Comparison of ENCODE assay signal across 10 mouse cellular contexts in the genomic region with DNA sequence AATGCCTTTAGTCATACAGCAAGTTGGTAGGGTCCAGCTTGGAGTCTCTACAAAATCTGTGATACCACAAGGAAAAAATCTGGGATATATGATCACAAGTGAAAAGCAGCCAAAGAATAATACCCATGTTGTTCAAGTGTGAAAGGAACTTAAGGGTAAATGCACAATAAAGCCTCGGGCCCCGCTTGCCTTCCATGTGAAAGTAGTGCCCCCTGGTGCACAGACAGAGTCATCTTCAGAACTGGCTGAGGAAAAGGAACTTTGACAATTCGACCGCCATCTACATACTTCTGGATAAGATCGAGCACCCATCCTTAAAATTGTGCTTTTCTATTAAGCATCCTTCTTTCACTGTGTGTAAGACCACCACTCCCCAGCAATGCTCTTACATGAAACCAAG. TPM values are rescaled to one million over a fixed set of nuclear protein-coding genes. Genes with fewer than 3 reads are reported as not detected.
DNase-seq lines count a peak whose midpoint lies in the region; ATAC-seq and TF ChIP-seq lines count a peak whose summit lies in the region.
"Had no signal": no experiment of that assay in that cellular context is flagged by ENCODE, and none has a peak within 500 bp of the region (broad histone marks: within the 10 kb centered on the region; RNA-seq: fewer than 3 reads in every experiment).

No protein-coding gene starts in this region.

- no peaks in the 10 kb centered on the region for H3K27me3 ChIP-seq in spleen, adult 2 months (ENCODE audit: control insufficient read depth, insufficient read depth, low read length)
- H3K27me3 ChIP-seq: heart, embryonic 13.5 days; neural tube, embryonic 12.5 days had no signal

- peak; percentile 58; the same call in 1 of the 2 replicates for TF ChIP-seq CTCF in spleen, adult 2 months (IDR thresholded peaks at IDR 0.05; ENCODE audit: extremely low read depth, insufficient read depth, insufficient read length, insufficient replicate concordance)

- DNase-seq in gastrocnemius, adult 18-20 months (ENCODE audit: low spot score), result peak; percentile 17
- no peak for DNase-seq in gastrocnemius, adult 8-10 months (ENCODE audit: low spot score in 2 of 2)
- peak in 1 of 2 experiments; percentile 43 for DNase-seq in spleen, adult 2 months (ENCODE audit: low read depth in 1 of 2, low spot score in 2 of 2)
- no peak for DNase-seq in spleen, postnatal 14 days (ENCODE audit: low spot score in 2 of 2)
- peak; percentile 19 for DNase-seq in cerebellum, adult 9-10 months
- DNase-seq in induced T-regulatory cell, adult 2 months (ENCODE audit: low read depth), result peak; percentile 63
- peak; percentile 67 for DNase-seq in lung, postnatal 14 days

- no peak overlapping the region for H3K27ac ChIP-seq in spleen, adult 2 months (ENCODE audit: insufficient read depth, low read length)
- H3K27ac ChIP-seq: neural tube, embryonic 12.5 days had no signal

- no peaks in the 10 kb centered on the region for H3K36me3 ChIP-seq in spleen, adult 2 months (ENCODE audit: control insufficient read depth, insufficient read depth, low read length)
- H3K36me3 ChIP-seq: heart, embryonic 13.5 days; neural tube, embryonic 12.5 days had no signal

- 29% methylated on average over 5 of the region's 5 CpGs for WGBS in spleen, adult 2 months

- no peaks in the 10 kb centered on the region for H3K4me1 ChIP-seq in spleen, adult 2 months (ENCODE audit: control insufficient read depth, insufficient read depth, insufficient read length)
- H3K4me1 ChIP-seq: neural tube, embryonic 12.5 days had no signal

- H3K4me3 ChIP-seq in spleen, adult 2 months (ENCODE audit: extremely low read depth, insufficient read depth, insufficient read length), result no peak overlapping the region
- H3K4me3 ChIP-seq: heart, embryonic 13.5 days; neural tube, embryonic 12.5 days had no signal

- no peak for TF ChIP-seq POLR2A in spleen, adult 2 months (IDR thresholded peaks at IDR 0.05; ENCODE audit: low read depth, low read length)

- ATAC-seq in inflammation-experienced regulatory T-cells, adult 6 months, result no peak

RNA-seq across cellular contexts. Expression of a gene that starts 11.6 kb away (rescaled TPM):
- under 1 TPM; 0.17 to 0.18 TPM for total RNA-seq in gastrocnemius, adult 18-20 months (2021)
- not detected for total RNA-seq in gastrocnemius, adult 8-10 months (2022)
- 5.1 and 6.0 TPM in 2 replicates for polyA plus RNA-seq in spleen, adult 2 months (2012; rRNA removed)
- polyA plus RNA-seq in inflammation-experienced regulatory T-cells, adult 6 months (2017; shearing (Covaris generic)), result 100 to 1,000 TPM; 154 to 191 (median 177) TPM

Comparison
In these comparisons a context has a peak if more than half of its experiments do, and no peak if none do; other contexts are left out.
1. DNase-seq: peak in gastrocnemius, adult 18-20 months (single experiment), cerebellum, adult 9-10 months (single experiment), induced T-regulatory cell, adult 2 months (single experiment) and lung, postnatal 14 days (single experiment); none in gastrocnemius, adult 8-10 months (0 of 2) and spleen, postnatal 14 days (0 of 2).